Mouse (Mus musculus) myocyte (in vitro differentiated cells): ENCODE results near the gene Cuedc1. TPM values are rescaled to one million over a fixed set of nuclear protein-coding genes. Genes with fewer than 3 reads are reported as not detected.
A peak's percentile ranks its signal among the peaks of the same experiment; 100 is the strongest.

Experiments
- H3K27me3 ChIP-seq: one replicate; pipeline ENCODE4 v1.6.1; 2011; ENCODE audit not compliant: control insufficient read depth, insufficient read depth, insufficient read length
- H3K36me3 ChIP-seq: one replicate; pipeline ENCODE4 v1.6.1; 2011; ENCODE audit not compliant: control insufficient read depth, insufficient read depth
- H3K4me2 ChIP-seq: one replicate; pipeline ENCODE4 v1.6.1; 2011; ENCODE audit warnings: low read depth, control low read depth
- H3K4me3 ChIP-seq: one replicate; pipeline ENCODE4 v1.5.1; 2011; ENCODE audit warnings: mild to moderate bottlenecking, control low read depth, moderate library complexity
- H3K79me2 ChIP-seq: one replicate; pipeline ENCODE4 v1.6.1; 2011; ENCODE audit not compliant: control insufficient read depth, insufficient read depth
- H3ac ChIP-seq: one replicate; pipeline ENCODE4 v1.6.1; 2011; ENCODE audit not compliant: control insufficient read depth, insufficient read length
- CEBPB ChIP-seq: IDR thresholded peaks from 2 replicates; pipeline ENCODE4 v1.6.1; 2011; ENCODE audit warnings: mild to moderate bottlenecking, moderate library complexity; ENCODE audit not compliant: poor library complexity, insufficient read depth, severe bottlenecking
- E2F4 ChIP-seq: IDR thresholded peaks from one replicate; pipeline ENCODE4 v1.6.1; 2011; ENCODE audit warnings: mild to moderate bottlenecking, control low read depth, moderate library complexity; ENCODE audit not compliant: insufficient read depth
- MAX ChIP-seq: IDR thresholded peaks from one replicate; pipeline ENCODE4 v1.6.1; 2011; ENCODE audit warnings: low read depth, mild to moderate bottlenecking, control low read depth
- MYOD1 ChIP-seq, 3 experiments: IDR thresholded peaks; one replicate each; pipeline ENCODE4 v1.6.1; 2011; ENCODE audit warnings: control low read depth in 2 of 3, low read depth in 2 of 3, mild to moderate bottlenecking in 2 of 3, moderate library complexity in 1 of 3; ENCODE audit not compliant: insufficient read length in 2 of 3, control insufficient read depth in 1 of 3
- MYOG ChIP-seq, 3 experiments: IDR thresholded peaks; one replicate each; pipeline ENCODE4 v1.6.1; 2011; ENCODE audit warnings: control low read depth in 2 of 3, low read depth in 2 of 3, mild to moderate bottlenecking in 2 of 3; ENCODE audit not compliant: insufficient read length in 2 of 3, control insufficient read depth in 1 of 3, insufficient read depth in 1 of 3
- POLR2A ChIP-seq: IDR thresholded peaks from one replicate; pipeline ENCODE4 v1.6.1; 2011; ENCODE audit warnings: low read depth, mild to moderate bottlenecking, control low read depth, moderate library complexity; ENCODE audit not compliant: insufficient read length
- REST ChIP-seq: IDR thresholded peaks from one replicate; pipeline ENCODE4 v1.6.1; 2011; ENCODE audit warnings: mild to moderate bottlenecking, control low read depth, moderate library complexity; ENCODE audit not compliant: insufficient read depth, insufficient read length
- SRF ChIP-seq: IDR thresholded peaks from one replicate; pipeline ENCODE4 v1.6.1; 2011; ENCODE audit warnings: low read depth; ENCODE audit not compliant: control insufficient read depth, insufficient read length
- TCF12 ChIP-seq: IDR thresholded peaks from one replicate; pipeline ENCODE4 v1.6.1; 2011; ENCODE audit warnings: mild to moderate bottlenecking, control low read depth; ENCODE audit not compliant: poor library complexity, insufficient read depth, severe bottlenecking
- TCF3 ChIP-seq: IDR thresholded peaks from one replicate; pipeline ENCODE4 v1.6.1; 2011; ENCODE audit warnings: low read depth, control low read depth; ENCODE audit not compliant: insufficient read length
- USF1 ChIP-seq: IDR thresholded peaks from one replicate; pipeline ENCODE4 v1.6.1; 2011; ENCODE audit warnings: low read depth, mild to moderate bottlenecking, control low read depth, moderate library complexity
- polyA plus RNA-seq: library from polyadenylated mRNA; unstranded; fragments of >200 nt; fragmentation: generic; extraction: Trizol; gene quantifications from one replicate; pipeline ENCODE4 v1.2.1, GENCODE M21; 2012; ENCODE audit warnings: missing spikeins

Cuedc1 gene
- polyA plus RNA-seq, 1 experiment, result 40.8 TPM

DNA sequence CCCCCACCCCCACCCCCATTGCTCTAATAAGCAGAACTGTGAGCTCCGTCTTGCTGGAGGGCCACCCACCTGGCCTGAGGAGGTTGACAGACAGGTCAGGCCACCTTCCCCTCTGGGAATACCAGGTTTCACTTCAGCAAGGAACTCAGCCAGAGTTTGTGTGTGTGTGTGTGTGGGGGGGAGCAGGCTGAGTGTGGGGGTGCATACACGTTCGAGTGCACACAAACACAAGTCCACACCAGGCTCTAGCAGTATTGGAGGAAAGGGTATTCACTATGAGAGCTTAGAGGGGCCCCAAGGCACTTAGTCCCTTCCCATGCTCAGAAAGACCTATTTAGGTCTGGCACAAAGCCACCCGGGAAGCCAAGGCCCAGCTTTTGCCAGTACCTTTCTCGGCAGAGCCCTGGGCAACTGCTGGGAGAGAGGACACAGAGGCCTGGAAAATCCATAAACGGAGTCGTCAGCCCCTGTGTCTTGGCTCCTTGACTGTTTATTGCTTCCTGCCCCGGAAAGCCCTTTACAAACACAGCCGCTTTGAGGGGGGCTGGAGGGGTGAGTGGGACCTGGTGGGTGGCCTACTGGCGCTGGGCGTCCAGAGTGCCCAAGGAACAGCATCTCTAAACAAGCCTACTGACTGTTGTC is 50.9 kb downstream of the Cuedc1 start:
- H3K4me3 ChIP-seq, result no peak overlapping the region
- H3K4me2 ChIP-seq, result no peak overlapping the region
- H3K27me3 ChIP-seq, result no peaks in the 10 kb centered on the region

DNA sequence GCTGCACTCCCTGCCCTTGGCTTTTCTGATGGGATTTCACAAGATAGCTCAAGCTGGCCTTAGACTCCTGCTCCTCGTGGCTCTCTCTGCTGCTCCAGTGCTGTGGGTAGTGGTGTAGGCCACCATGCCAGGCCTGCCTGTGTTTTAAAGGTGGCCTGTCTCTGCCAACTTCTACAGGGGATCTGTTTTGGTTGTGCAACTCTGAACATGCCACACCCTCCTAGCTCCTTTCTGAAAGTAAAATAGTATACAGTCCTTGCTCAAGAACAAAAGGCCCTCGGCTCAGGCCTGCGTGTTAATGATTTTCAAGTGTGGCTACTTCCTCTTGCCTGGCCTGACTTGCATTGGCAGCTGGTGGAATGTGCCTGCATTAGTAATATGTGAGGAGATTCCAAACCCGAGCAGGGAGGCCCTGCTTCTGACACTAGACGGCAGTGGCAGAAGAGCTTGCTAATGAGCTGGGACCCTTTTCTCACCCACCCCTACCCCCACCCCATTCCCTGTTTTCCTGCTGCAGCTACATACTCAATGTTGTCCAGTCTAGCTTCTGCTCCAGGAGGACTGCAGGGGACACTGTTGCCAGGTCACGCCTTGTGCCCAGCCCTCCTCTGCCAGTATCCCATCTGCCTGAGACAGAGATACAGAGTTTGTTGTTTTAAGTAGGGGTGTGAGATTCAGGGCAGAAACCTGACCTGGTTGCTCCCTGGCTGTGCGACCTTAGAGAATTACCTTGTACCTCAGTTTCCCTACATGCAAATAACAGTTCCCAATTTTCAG is 53.7 kb downstream of the Cuedc1 start:
- no peaks in the 10 kb centered on the region for H3K79me2 ChIP-seq
- no peak overlapping the region for H3K4me2 ChIP-seq
- no peaks in the 10 kb centered on the region for H3K27me3 ChIP-seq
- H3K4me3 ChIP-seq, result no peak overlapping the region
- TF ChIP-seq CEBPB, result peak; percentile 41; the same call in 1 of the 2 replicates
- no peak for TF ChIP-seq POLR2A
- H3K36me3 ChIP-seq, result no peaks in the 10 kb centered on the region
- H3ac ChIP-seq, result no peak overlapping the region

More for the DNA sequence above, 50.9 kb downstream of the Cuedc1 start:
- no peaks in the 10 kb centered on the region for H3K79me2 ChIP-seq
- no peaks in the 10 kb centered on the region for H3K36me3 ChIP-seq
- H3ac ChIP-seq, result no peak overlapping the region
- no peak for TF ChIP-seq REST
- TF ChIP-seq POLR2A, result no peak
- TF ChIP-seq MYOD1 (IDR thresholded peaks at IDR 0.05; ENCODE audit: control insufficient read depth in 1 of 3, insufficient read length in 2 of 3, low read depth in 2 of 3), result no peak
- no peak for TF ChIP-seq TCF12

DNA sequence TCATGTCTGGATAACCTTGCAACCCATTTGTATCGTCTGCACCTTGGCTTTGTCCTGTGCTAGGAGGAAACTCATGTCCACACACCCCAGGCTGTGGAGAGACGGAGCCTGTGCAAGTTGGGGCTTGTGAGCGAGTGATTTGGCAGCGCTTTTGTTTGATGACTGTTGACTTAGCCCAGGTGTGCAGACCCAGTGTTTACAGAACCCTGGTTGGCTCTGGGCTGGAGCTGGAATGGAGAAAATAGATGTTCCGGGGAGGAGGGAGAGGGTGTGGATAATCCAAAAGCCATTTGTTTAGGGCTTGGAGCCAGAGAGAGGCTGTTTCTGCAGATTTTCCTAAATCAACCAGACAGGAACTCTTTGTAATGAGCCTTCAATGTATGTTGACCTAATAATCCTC is 56.0 kb downstream of the Cuedc1 start:
- H3K4me2 ChIP-seq, result no peak overlapping the region
- H3K36me3 ChIP-seq, result no peaks in the 10 kb centered on the region
- no peak overlapping the region for H3K4me3 ChIP-seq
- no peak overlapping the region for H3ac ChIP-seq
- H3K27me3 ChIP-seq, result no peaks in the 10 kb centered on the region
- no peaks in the 10 kb centered on the region for H3K79me2 ChIP-seq
- no peak for TF ChIP-seq REST

DNA sequence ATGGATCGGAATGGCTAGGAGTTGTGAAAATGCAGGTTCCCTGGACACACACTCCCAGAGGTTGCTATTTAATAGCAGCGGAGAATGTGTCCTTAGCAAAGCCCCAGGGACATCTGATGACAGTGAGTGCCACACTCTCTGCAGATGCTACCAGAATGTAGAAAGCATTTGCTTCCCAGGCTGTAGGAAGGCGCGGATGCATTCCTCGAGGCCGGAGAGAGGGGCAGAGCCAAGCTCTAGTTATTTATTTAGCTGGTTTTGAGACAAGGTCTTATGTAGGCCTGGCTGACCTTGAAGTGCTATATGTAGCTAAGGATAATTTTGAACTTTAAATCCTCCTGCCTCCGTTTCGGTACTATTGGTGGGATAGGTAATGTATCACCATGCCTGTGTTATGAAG is 56.6 kb downstream of the Cuedc1 start:
- Histone ChIP-seq H3K4me3 (no peak overlapping the region), H3K79me2 (no peaks in the 10 kb centered on the region), H3ac (no peak overlapping the region), H3K27me3 (no peaks in the 10 kb centered on the region), H3K4me2 (no peak overlapping the region), H3K36me3 (no peaks in the 10 kb centered on the region)
- no peak for TF ChIP-seq REST
- peak in 1 of 3 experiments; percentile 5 for TF ChIP-seq MYOG (IDR thresholded peaks at IDR 0.05; ENCODE audit: control insufficient read depth in 1 of 3, insufficient read depth in 1 of 3, insufficient read length in 2 of 3, low read depth in 2 of 3)

DNA sequence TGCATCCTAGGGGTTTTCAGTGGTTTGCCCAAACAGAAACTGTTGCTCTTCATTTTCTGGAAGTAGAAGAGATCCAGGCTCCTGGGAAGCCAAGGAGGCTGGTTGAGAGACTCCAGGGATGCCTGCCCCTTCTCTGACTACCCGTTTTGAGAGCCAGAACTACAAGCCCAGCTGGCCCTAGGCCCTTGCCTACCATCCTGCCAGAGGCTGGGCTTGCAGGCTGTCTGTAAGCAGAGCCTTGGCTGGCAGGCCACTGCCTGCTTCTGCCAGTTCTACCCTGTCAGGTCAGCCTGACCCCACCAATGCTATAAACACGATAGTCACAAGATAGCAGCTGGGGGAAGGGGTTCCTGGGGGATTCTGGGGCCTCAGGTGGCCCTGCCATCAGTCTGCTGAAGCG is 57.6 kb downstream of the Cuedc1 start:
- Histone ChIP-seq H3K36me3 (no peaks in the 10 kb centered on the region), H3K4me3 (no peak overlapping the region), H3K27me3 (no peaks in the 10 kb centered on the region), H3K79me2 (peaks cover 7% of the 10 kb centered on the region), H3ac (no peak overlapping the region), H3K4me2 (peak overlapping the region; percentile 33)
- TF ChIP-seq MYOG (IDR thresholded peaks at IDR 0.05; ENCODE audit: control insufficient read depth in 1 of 3, insufficient read depth in 1 of 3, insufficient read length in 2 of 3, low read depth in 2 of 3), result peak in 1 of 3 experiments; percentile 35
- TF ChIP-seq MYOD1 (IDR thresholded peaks at IDR 0.05; ENCODE audit: control insufficient read depth in 1 of 3, insufficient read length in 2 of 3, low read depth in 2 of 3), result peak in 1 of 3 experiments; percentile 26
- no peak for TF ChIP-seq E2F4

DNA sequence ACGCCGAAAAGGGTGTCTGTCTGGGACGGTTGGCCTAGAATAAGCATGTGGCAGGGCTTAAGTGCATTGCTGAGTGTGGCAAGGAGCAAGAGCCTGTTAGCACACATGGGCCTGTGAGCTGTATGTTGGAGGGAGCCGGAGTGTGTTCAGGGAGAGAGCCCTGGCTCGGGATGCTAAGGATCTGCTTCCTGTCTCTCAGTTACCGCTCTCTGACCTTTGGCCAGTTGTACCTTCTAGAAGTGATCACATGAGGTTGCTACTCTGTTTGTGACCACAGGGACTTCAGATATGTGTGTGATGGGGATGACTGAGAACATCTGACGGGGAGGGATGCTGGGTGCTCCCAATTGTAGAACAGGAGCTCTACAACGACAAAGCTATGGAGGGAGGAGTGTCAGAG is 58.1 kb downstream of the Cuedc1 start:
- H3ac ChIP-seq, result no peak overlapping the region
- H3K4me2 ChIP-seq, result peak overlapping the region; percentile 14
- H3K4me3 ChIP-seq, result no peak overlapping the region
- H3K79me2 ChIP-seq, result peaks cover 7% of the 10 kb centered on the region
- no peak for TF ChIP-seq TCF3
- TF ChIP-seq REST, result no peak
- TF ChIP-seq SRF, result no peak
- no peak for TF ChIP-seq MYOD1 (IDR thresholded peaks at IDR 0.05; ENCODE audit: control insufficient read depth in 1 of 3, insufficient read length in 2 of 3, low read depth in 2 of 3)
- no peak for TF ChIP-seq MAX
- TF ChIP-seq USF1, result no peak
- TF ChIP-seq CEBPB, result no peak
- H3K36me3 ChIP-seq, result no peaks in the 10 kb centered on the region
- no peaks in the 10 kb centered on the region for H3K27me3 ChIP-seq
